Mouse (Mus musculus): Measurements from ENCODE around the gene Ankrd34c.

DNA sequence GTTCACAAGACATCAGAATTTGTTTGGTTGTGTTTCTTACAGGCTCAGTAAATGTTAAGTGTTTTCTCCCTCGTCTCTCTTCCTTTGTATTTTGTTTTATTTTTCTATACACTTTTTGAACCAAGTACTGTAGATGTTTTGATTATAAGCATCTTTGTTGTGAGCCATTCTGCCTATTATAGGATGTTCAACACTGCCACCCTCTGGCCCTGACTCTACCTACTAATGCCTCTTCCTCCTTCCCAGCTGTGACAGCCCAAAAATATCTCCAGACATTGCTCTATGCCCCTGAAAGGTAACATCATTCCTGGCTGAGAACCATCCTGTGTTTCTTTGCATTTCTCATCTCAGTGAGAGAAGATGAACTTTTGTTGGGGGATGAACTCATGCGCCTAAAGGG, 52.0 kb downstream of the Ankrd34c start:
- no peak for TF ChIP-seq CTCF (IDR thresholded peaks at IDR 0.05; ENCODE audit: low read depth, low read length)
- TF ChIP-seq POLR2A (IDR thresholded peaks at IDR 0.05; ENCODE audit: extremely low read depth, insufficient read depth, low read length): no peak

All from liver, adult 2 months (tissue).